Mouse (Mus musculus): ENCODE results near the gene Cx3cr1.

GRCm38 (mm10) chr9:120112472-120112871 is 42.8 kb upstream of the Cx3cr1 start:
- TF ChIP-seq CTCF (IDR thresholded peaks at IDR 0.05; ENCODE audit: extremely low read depth, insufficient read length, insufficient replicate concordance, low read depth, low read length), result no peak
- no peak for TF ChIP-seq POLR2A (IDR thresholded peaks at IDR 0.05; ENCODE audit: low read depth, low read length)

Data from small intestine, adult 2 months (tissue).